Mouse (Mus musculus) olfactory bulb, adult 2 months (tissue): ENCODE results near the gene Rdh5.

Source experiments
- CTCF ChIP-seq: fragments of 200-500 bp; IDR thresholded peaks from 2 replicates; pipeline ENCODE4 v1.5.1; 2012; ENCODE audit warnings: low read depth, mild to moderate bottlenecking, low read length, moderate library complexity; ENCODE audit not compliant: insufficient read depth
- POLR2A ChIP-seq: fragments of 200-500 bp; IDR thresholded peaks from 2 replicates; pipeline ENCODE4 v1.6.1; 2012; ENCODE audit warnings: mild to moderate bottlenecking, low read depth, low read length, moderate library complexity; ENCODE audit not compliant: insufficient read depth

DNA sequence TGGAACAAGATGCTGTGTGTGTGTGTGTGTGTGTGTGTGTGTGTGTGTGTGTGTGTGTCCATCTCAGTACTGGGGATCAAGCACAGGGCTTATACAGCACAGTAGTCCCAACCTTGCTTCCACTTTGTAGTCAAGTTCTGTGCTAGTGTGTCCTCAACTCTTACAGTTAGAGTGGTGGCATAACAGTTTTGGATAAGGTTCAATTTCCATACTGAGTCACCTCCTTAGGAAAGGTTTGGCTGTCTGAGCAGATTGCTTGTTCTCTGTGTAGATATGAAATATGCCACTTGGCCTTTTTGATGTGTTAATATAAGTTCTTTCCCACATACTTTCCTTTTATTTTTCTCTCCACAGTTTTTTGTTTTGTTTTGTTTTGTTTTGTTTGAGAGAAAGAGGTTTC, 44.4 kb downstream of the Rdh5 start:
- TF ChIP-seq CTCF (no peak), POLR2A (no peak)
